Mouse (Mus musculus): ENCODE results near the gene AL732309.1. TPM values are rescaled to one million over a fixed set of nuclear protein-coding genes. Genes with fewer than 3 reads are reported as not detected.

The AL732309.1 gene
- polyA plus RNA-seq, 1 experiment: 20.9 TPM

DNA sequence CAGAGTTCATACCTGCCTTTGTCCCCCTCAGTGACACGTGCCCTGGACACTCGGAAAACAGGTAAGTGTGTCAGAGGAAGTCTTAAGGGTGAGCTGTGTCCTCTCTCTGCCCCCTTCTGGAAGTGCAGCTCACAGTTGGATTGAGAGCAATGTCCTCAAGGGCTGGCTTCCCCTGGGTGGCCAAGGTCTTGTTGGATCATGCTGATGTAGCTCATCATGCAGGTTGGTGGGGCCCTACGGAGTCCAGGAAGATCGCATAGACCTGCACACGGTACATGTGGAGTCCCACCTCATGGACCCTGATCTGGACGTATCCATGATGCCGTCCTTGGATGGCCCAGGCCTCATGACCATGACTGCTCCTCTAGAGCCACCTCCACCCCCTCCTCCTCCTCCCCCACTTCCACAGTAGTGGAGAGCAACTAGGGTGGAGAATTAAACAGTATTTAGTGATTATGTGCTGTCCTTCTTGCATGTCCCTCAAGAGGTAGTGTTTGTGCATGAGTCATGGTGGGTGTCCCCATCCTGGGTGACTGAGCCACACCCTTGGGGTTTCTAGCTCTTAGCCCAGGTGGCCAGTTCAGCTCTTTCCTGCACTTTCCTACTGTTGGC lies 42.2 kb upstream of the AL732309.1 start:
- TF ChIP-seq POLR2A (IDR thresholded peaks at IDR 0.05; ENCODE audit: borderline replicate concordance, extremely low read depth, low read depth, low read length) (no peak), CTCF (IDR thresholded peaks at IDR 0.05; ENCODE audit: insufficient read depth, low read length) (no peak)
- WGBS: 86% methylated on average over 7 of the region's 7 CpGs
- H3K4me1 ChIP-seq (ENCODE audit: control insufficient read depth, insufficient read depth, low read length): peaks cover 23% of the 10 kb centered on the region

GRCm38 (mm10) chr2:25287927-25288649 lies 41.4 kb upstream of the AL732309.1 start, which contains the start of gene Tmem210:
Gene Tmem210 (plus strand): TSS chr2:25288145.
- DNase-seq: no peak
- peaks cover 23% of the 10 kb centered on the region for H3K4me1 ChIP-seq (ENCODE audit: control insufficient read depth, insufficient read depth, low read length)
- H3K4me3 ChIP-seq (replicated peaks; ENCODE audit: extremely low read depth, low read depth, low read length): no peak within 1 kb of the TSS
- no peak for TF ChIP-seq CTCF (IDR thresholded peaks at IDR 0.05; ENCODE audit: insufficient read depth, low read length)
- no peak for TF ChIP-seq POLR2A (IDR thresholded peaks at IDR 0.05; ENCODE audit: borderline replicate concordance, extremely low read depth, low read depth, low read length)
- 85% methylated on average over 6 of the region's 6 CpGs for WGBS

More for the DNA sequence above, 42.2 kb upstream of the AL732309.1 start:
- no peak overlapping the region for H3K4me3 ChIP-seq (replicated peaks; ENCODE audit: extremely low read depth, low read depth, low read length)
- no peak for DNase-seq

GRCm38 (mm10) chr2:25286837-25287636 lies 40.4 kb upstream of the AL732309.1 start:
- peak; percentile 50 for DNase-seq
- 14% methylated on average over 7 of the region's 7 CpGs for WGBS
- H3K4me3 ChIP-seq (replicated peaks; ENCODE audit: extremely low read depth, low read depth, low read length): no peak overlapping the region
- H3K4me1 ChIP-seq (ENCODE audit: control insufficient read depth, insufficient read depth, low read length): peaks cover 23% of the 10 kb centered on the region
- TF ChIP-seq CTCF (IDR thresholded peaks at IDR 0.05; ENCODE audit: insufficient read depth, low read length) (no peak), POLR2A (IDR thresholded peaks at IDR 0.05; ENCODE audit: borderline replicate concordance, extremely low read depth, low read depth, low read length) (no peak)

GRCm38 (mm10) chr2:25286314-25286713 lies 39.7 kb upstream of the AL732309.1 start:
- DNase-seq: no peak
- Histone ChIP-seq H3K4me1 (ENCODE audit: control insufficient read depth, insufficient read depth, low read length) (peaks cover 23% of the 10 kb centered on the region), H3K4me3 (replicated peaks; ENCODE audit: extremely low read depth, low read depth, low read length) (no peak overlapping the region)
- 36% methylated on average over 1 of the region's 1 CpGs for WGBS
- no peak for TF ChIP-seq CTCF (IDR thresholded peaks at IDR 0.05; ENCODE audit: insufficient read depth, low read length)
- no peak for TF ChIP-seq POLR2A (IDR thresholded peaks at IDR 0.05; ENCODE audit: borderline replicate concordance, extremely low read depth, low read depth, low read length)

DNA sequence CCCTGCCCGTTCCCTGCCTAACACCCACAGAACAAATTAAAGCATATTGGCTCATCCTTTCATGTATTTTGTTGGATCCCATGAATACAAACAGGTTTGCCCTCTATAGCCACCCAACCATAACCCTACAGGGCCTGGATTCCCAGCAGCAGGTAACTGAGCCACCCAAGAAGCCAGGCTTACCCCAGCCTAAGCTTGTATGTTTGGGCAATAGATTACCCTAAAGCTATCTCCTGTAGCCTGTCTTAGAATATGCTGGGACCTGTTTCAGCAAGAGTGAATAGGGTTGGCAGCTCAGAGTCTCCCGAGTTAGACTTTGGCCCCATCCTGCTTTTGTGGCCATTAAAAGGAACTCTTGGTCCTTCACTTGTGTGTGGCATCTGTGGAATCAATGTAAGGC lies 38.9 kb upstream of the AL732309.1 start:
- TF ChIP-seq POLR2A (IDR thresholded peaks at IDR 0.05; ENCODE audit: borderline replicate concordance, extremely low read depth, low read depth, low read length) (no peak), CTCF (IDR thresholded peaks at IDR 0.05; ENCODE audit: insufficient read depth, low read length) (no peak)
- 69% methylated on average over 2 of the region's 2 CpGs for WGBS
- DNase-seq: no peak
- Histone ChIP-seq H3K4me3 (replicated peaks; ENCODE audit: extremely low read depth, low read depth, low read length) (no peak overlapping the region), H3K4me1 (ENCODE audit: control insufficient read depth, insufficient read depth, low read length) (peaks cover 20% of the 10 kb centered on the region)

DNA sequence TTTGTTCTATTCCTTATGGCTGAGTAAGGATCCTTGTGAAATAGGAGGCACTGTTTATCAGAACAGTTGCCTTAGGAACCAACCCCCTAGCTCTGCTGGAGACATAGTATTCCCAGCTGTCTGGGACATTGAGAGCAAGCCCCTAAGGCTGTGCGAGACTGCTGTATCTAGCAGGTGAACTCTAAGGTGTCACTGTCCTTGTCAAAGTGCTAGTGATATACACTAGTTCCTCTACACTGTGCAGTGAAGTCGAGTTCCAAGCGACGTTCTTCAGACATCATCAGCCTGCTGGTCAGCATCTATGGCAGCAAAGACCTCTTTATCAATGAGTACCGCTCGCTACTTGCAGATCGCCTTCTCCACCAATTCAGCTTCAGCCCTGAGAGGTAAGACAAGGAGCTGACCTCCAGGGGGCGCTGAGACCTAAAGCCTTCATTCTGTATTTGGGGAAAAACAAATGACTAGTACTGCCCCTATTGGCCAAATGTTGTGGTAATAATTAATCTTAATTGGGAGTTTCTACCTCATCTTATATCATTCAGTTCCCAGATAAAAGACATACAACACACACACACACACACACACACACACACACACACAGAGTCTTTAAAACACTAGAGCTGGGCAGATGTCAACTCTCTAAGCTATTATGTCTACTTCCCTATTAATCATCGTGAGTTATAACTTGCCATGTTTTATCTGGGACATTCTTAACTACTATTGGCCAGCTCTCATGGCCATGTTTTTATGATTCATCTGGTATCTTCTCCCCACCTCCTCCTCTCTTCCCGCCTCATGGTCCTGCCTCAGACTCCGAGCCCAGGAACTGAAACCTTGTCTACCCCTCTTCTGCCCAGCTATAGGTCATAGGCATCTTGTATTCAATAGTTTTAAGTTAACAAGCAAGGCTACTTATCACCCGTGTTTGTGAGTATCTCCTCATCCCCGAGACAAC lies 32.5 kb upstream of the AL732309.1 start:
- TF ChIP-seq CTCF (IDR thresholded peaks at IDR 0.05; ENCODE audit: insufficient read depth, low read length): peak; percentile 75
- TF ChIP-seq POLR2A (IDR thresholded peaks at IDR 0.05; ENCODE audit: borderline replicate concordance, extremely low read depth, low read depth, low read length): no peak
- DNase-seq: peak; percentile 77
- no peaks in the 10 kb centered on the region for H3K4me1 ChIP-seq (ENCODE audit: control insufficient read depth, insufficient read depth, low read length)
- no peak overlapping the region for H3K4me3 ChIP-seq (replicated peaks; ENCODE audit: extremely low read depth, low read depth, low read length)
- WGBS: 64% methylated on average over 13 of the region's 13 CpGs

DNA sequence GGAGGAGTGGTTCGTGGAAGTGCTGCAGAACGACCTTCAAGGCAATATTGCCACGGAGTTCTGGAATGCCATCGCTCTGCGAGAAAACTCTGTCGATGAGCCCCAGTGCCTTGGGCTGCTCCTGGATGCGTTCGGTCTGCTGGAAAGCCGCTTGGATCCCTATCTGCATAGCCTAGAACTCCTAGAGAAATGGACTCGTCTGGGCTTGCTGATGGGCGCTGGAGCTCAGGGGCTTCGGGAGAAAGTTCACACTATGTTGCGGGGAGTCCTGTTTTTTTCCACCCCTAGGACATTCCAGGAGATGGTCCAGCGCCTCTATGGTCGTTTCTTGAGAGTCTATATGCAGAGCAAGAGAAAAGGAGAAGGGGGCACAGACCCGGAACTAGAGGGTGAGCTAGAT lies 26.3 kb upstream of the AL732309.1 start:
- H3K4me3 ChIP-seq (replicated peaks; ENCODE audit: extremely low read depth, low read depth, low read length): peak overlapping the region; percentile 72
- no peak for TF ChIP-seq CTCF (IDR thresholded peaks at IDR 0.05; ENCODE audit: insufficient read depth, low read length)
- TF ChIP-seq POLR2A (IDR thresholded peaks at IDR 0.05; ENCODE audit: borderline replicate concordance, extremely low read depth, low read depth, low read length): no peak
- WGBS: 29% methylated on average over 16 of the region's 16 CpGs
- DNase-seq: no peak
- H3K4me1 ChIP-seq (ENCODE audit: control insufficient read depth, insufficient read depth, low read length): peaks cover 12% of the 10 kb centered on the region

DNA sequence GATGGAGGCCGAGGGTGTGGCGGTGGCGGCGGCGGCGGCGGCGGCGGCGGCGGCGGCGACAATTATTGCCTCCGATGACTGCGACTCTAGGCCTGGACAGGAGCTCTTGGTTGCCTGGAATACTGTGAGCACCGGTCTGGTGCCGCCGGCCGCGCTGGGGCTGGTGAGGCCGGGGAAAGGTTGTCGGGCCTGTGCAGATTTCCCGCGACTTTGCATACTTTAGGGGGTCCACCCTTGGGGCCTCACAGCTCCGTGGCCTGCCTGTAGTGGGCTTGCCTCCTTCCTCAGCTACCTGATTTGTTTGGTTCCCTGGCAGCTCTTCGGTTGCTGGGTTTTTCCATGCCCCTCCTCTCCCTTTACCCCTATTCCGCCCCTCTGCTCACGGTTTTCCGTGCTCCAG lies 25.9 kb upstream of the AL732309.1 start:
- Histone ChIP-seq H3K4me3 (replicated peaks; ENCODE audit: extremely low read depth, low read depth, low read length) (peak overlapping the region; percentile 72), H3K4me1 (ENCODE audit: control insufficient read depth, insufficient read depth, low read length) (peaks cover 12% of the 10 kb centered on the region)
- TF ChIP-seq CTCF (IDR thresholded peaks at IDR 0.05; ENCODE audit: insufficient read depth, low read length) (no peak), POLR2A (IDR thresholded peaks at IDR 0.05; ENCODE audit: borderline replicate concordance, extremely low read depth, low read depth, low read length) (no peak)
- WGBS: under 1% methylated on average over 29 of the region's 29 CpGs
- DNase-seq: no peak

Measured in lung, adult 2 months (tissue).